Mouse (Mus musculus) hindbrain, embryonic 11.5 days (tissue): ENCODE results near the gene Smad5. TPM values are rescaled to one million over a fixed set of nuclear protein-coding genes. Genes with fewer than 3 reads are reported as not detected.

ENCODE experiments used
- ATAC-seq: fragments of 200-750 bp; cut with Nextera tagmentation; 2 replicates; pipeline ENCODE4 v1.8.0; 2017; ENCODE audit warnings: mild to moderate bottlenecking, moderate TSS enrichment, moderate library complexity; ENCODE audit not compliant: low FRiP score
- DNase-seq: peaks from one replicate; pipeline ENCODE4 v3.0.0-alpha.2; 2015; ENCODE audit warnings: low spot score
- H3K27ac ChIP-seq: fragments of 300-500 bp; sonication (generic); 2 replicates; pipeline ENCODE4 v1.5.1; 2014; ENCODE audit warnings: mild to moderate bottlenecking, low read depth, low read length
- H3K27me3 ChIP-seq: fragments of 300-500 bp; sonication (generic); 2 replicates; pipeline ENCODE4 v1.6.1; 2014; ENCODE audit warnings: mild to moderate bottlenecking, low read length, moderate library complexity, mixed read lengths; ENCODE audit not compliant: control insufficient read depth, insufficient read depth
- H3K36me3 ChIP-seq: fragments of 300-500 bp; sonication (generic); 2 replicates; pipeline ENCODE4 v1.6.1; 2014; ENCODE audit warnings: mild to moderate bottlenecking, low read length, moderate library complexity, mixed read lengths; ENCODE audit not compliant: control insufficient read depth, insufficient read depth
- H3K4me1 ChIP-seq: fragments of 300-500 bp; sonication (generic); replicated peaks from 2 replicates; pipeline ENCODE4 v1.6.1; 2014; ENCODE audit warnings: low read length, mixed read lengths; ENCODE audit not compliant: control insufficient read depth, insufficient read depth
- H3K4me2 ChIP-seq: fragments of 300-500 bp; sonication (generic); replicated peaks from 2 replicates; pipeline ENCODE4 v1.6.1; 2014; ENCODE audit warnings: mild to moderate bottlenecking, low read depth, low read length
- H3K4me3 ChIP-seq: fragments of 300-500 bp; sonication (generic); 2 replicates; pipeline ENCODE4 v1.5.1; 2014; ENCODE audit warnings: low read depth, low read length
- H3K9ac ChIP-seq: fragments of 300-500 bp; sonication (generic); 2 replicates; pipeline ENCODE4 v1.6.1; 2014; ENCODE audit warnings: low read depth, low read length
- H3K9me3 ChIP-seq: fragments of 300-500 bp; sonication (generic); 2 replicates; pipeline ENCODE4 v1.6.1; 2016; ENCODE audit warnings: low read length; ENCODE audit not compliant: control insufficient read depth
- WGBS: fragments of 180-500 bp; shearing (Covaris S2); extraction: QIAGEN DNeasy Blood & Tissue Kit; methylation state at CpG from one replicate; pipeline ENCODE4 v1.1.7; 2014; 5-methylcytosine and 5-hydroxymethylcytosine counted together
- polyA plus RNA-seq: library from polyadenylated mRNA; unstranded; fragments of >200 nt; fragmentation: Nextera tagmentation; extraction: Ambion mirVana; gene quantifications from 2 replicates; pipeline ENCODE4 v1.2.1, GENCODE M21; 2014

The Smad5 gene
- polyA plus RNA-seq, 1 experiment from 2014 or later = 50.9 TPM

DNA sequence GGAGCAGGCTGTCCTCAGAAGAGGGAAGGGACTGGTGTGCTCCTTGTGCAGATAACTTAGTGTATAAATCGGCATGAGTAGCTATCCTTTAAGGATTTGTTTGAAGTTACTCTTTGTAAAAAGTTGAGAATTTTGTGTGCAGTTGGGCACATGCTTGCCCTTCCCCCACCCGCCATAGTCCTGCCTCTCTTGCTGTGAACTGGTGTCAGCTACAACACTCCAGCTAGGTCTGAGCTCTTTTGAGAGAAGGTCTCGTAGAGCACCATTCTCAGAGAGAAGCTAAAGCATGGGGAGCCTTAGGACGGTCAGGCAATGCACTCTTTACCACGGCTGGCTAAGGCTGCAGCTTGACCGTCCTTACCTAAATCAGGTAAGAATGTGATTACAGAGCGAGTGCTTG, 38.9 kb downstream of the Smad5 start:
- Histone ChIP-seq H3K9me3 (no peaks in the 10 kb centered on the region), H3K4me3 (no peak overlapping the region), H3K27me3 (no peaks in the 10 kb centered on the region), H3K9ac (no peak overlapping the region), H3K4me1 (no peaks in the 10 kb centered on the region), H3K36me3 (peaks cover 6% of the 10 kb centered on the region), H3K4me2 (no peak overlapping the region), H3K27ac (no peak overlapping the region)
- WGBS = 83% methylated on average over 7 of the region's 7 CpGs
- ATAC-seq = no peak
- no peak for DNase-seq

DNA sequence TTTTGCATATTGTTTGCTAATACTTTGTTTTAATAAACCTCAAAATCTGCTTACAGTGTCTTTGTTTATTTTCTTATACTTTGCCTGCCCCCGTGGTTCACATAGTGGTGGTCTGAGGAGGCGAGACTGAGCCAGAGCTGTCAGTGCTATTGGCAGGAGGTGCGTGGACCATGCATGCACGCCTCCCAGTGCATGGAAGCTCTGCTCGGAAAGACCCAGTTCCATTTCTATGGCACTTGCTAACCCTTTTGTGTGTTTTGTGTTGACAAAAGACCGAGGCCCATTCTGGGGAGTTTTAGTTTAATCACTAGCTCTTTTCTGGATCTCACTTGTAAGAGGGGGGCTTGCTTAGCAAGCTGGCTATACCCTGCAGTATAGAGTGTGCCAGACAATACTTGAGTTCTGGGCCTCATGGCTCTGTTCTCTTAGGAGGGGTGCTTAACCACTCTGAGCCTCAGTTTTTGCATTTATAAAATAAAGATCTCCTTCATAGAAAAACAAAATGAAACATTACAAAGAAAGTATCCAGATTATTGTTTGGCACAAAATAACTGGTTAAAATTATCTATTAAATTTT, 39.6 kb downstream of the Smad5 start:
- H3K4me2 ChIP-seq = no peak overlapping the region
- WGBS = 79% methylated on average over 6 of the region's 6 CpGs
- no peaks in the 10 kb centered on the region for H3K4me1 ChIP-seq
- ATAC-seq (no peak), DNase-seq (no peak)
- no peaks in the 10 kb centered on the region for H3K9me3 ChIP-seq
- no peak overlapping the region for H3K27ac ChIP-seq
- no peak overlapping the region for H3K4me3 ChIP-seq
- H3K9ac ChIP-seq = no peak overlapping the region
- H3K36me3 ChIP-seq = peaks cover 4% of the 10 kb centered on the region
- no peaks in the 10 kb centered on the region for H3K27me3 ChIP-seq

DNA sequence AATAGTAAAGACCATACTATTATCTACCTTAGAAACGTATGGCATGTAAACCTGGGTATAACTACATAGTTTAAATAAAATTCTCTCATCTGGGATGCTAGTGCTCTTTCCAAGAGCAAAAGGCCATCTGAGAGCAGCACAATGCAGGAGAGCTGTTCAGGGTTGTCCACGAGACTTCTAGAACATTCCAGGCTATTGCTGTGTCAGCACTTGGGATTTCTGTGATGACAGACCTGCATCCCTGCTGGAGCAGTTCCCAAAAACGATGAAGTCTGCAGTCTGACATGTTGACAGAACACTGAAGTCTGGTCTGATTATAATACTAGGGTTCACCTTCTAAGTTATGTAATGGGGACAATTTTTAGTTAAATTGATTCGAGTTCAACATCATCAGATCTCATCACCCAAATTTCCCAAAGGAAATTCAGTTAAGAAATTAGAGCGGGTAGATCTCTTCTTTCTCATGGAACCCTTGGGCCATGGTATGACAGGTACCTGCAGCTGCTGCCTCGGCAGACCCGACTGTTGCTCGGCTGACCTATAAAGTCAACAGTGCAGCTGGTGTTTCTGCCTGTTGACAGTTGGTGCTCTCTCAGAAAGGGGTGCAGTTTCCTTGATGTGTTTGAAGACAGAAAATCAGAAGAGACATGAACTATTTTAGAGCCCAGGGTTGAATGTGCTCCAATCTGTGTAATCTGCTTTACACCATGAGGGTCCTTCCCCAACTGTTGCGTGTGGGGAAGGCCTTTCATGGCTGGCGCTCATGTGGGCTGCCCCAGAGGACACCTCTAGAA, 44.1 kb downstream of the Smad5 start:
- peaks cover 12% of the 10 kb centered on the region; the same call in 1 of the 2 replicates for H3K27me3 ChIP-seq
- no peak overlapping the region for H3K4me2 ChIP-seq
- 79% methylated on average over 10 of the region's 10 CpGs for WGBS
- no peaks in the 10 kb centered on the region for H3K4me1 ChIP-seq
- no peak for DNase-seq
- no peak overlapping the region for H3K27ac ChIP-seq
- no peak for ATAC-seq
- H3K36me3 ChIP-seq = no peaks in the 10 kb centered on the region
- no peak overlapping the region for H3K9ac ChIP-seq
- no peak overlapping the region for H3K4me3 ChIP-seq
- no peaks in the 10 kb centered on the region for H3K9me3 ChIP-seq

DNA sequence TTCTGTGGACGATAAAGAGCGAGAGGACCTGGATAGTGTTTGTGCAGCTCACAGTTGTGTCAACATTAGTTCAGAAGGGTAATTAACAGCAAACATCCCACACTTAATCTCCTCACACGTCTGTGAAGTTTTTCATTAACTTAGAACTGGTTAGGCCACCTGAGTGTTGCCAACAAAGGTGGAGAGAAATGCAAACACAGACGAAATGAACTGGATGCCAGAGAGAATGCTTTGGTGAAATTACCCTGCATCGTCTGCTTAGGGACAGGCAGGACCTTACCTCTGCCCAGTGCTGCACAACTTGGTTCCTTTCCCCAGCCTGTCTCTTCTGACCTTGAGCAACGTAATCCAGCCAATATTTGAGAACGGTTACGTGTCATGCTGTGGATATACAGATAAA, 44.7 kb downstream of the Smad5 start:
- no peaks in the 10 kb centered on the region for H3K9me3 ChIP-seq
- no peak overlapping the region for H3K27ac ChIP-seq
- H3K4me1 ChIP-seq = 0 out of 2 replicates have a peak, but pooled peaks cover under 1% of the 10 kb centered on the region
- DNase-seq = no peak
- no peak overlapping the region for H3K4me3 ChIP-seq
- no peaks in the 10 kb centered on the region for H3K36me3 ChIP-seq
- H3K27me3 ChIP-seq = peaks cover 18% of the 10 kb centered on the region
- no peak overlapping the region for H3K4me2 ChIP-seq
- no peak overlapping the region for H3K9ac ChIP-seq
- WGBS = 76% methylated on average over 8 of the region's 8 CpGs
- ATAC-seq = no peak

DNA sequence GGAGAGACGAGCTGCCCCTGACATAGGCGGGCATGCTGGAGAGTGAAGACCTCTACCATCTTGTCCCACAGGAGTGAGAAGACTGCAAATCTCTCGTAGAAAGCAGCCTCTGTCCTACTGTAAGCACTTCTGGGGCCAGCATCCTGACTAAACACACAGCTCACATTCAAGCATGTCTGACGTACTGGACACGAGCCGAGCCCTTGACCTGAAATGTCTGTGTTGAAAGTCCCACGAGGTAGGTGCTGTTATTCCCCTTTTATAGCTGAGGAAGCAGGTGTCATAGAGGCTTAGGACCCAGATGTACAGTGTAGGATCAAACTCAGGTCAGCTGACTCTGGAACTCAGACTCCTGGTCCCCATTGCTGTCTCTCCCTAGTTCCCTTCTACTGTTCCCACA, 46.6 kb downstream of the Smad5 start:
- Histone ChIP-seq H3K4me3 (no peak overlapping the region), H3K9me3 (no peaks in the 10 kb centered on the region), H3K27me3 (peaks cover 36% of the 10 kb centered on the region), H3K4me2 (no peak overlapping the region), H3K4me1 (peaks cover 9% of the 10 kb centered on the region), H3K9ac (no peak overlapping the region), H3K36me3 (no peaks in the 10 kb centered on the region), H3K27ac (no peak overlapping the region)
- DNase-seq (no peak), ATAC-seq (no peak)
- WGBS = 91% methylated on average over 7 of the region's 7 CpGs

DNA sequence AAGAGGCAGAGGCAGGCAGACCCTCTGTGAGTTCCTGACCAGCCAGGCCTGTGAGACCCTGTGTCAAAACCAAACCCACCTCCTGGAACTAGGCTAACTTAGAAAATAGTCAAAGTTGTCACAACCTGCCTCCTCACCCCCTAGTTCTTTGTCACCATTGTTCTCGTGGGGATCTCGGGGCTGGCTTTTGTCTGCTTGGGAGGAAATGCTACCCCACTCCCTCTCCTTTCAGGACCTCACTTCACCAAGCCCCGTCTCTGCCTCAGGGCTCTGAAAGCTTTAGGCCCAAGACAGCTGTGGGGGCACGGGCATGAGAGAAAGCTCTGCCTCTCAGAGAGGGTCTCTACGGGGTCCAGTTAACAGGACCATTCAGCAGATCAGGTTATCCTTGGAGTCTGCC, 49.0 kb downstream of the Smad5 start:
- H3K9me3 ChIP-seq = no peaks in the 10 kb centered on the region
- DNase-seq = peak; percentile 20
- peaks cover 44% of the 10 kb centered on the region for H3K27me3 ChIP-seq
- 13% methylated on average over 5 of the region's 5 CpGs for WGBS
- no peak overlapping the region for H3K27ac ChIP-seq
- H3K9ac ChIP-seq = no peak overlapping the region
- H3K4me3 ChIP-seq = no peak overlapping the region
- peaks cover 9% of the 10 kb centered on the region for H3K4me1 ChIP-seq
- no peak for ATAC-seq
- H3K36me3 ChIP-seq = no peaks in the 10 kb centered on the region
- no peak overlapping the region for H3K4me2 ChIP-seq

DNA sequence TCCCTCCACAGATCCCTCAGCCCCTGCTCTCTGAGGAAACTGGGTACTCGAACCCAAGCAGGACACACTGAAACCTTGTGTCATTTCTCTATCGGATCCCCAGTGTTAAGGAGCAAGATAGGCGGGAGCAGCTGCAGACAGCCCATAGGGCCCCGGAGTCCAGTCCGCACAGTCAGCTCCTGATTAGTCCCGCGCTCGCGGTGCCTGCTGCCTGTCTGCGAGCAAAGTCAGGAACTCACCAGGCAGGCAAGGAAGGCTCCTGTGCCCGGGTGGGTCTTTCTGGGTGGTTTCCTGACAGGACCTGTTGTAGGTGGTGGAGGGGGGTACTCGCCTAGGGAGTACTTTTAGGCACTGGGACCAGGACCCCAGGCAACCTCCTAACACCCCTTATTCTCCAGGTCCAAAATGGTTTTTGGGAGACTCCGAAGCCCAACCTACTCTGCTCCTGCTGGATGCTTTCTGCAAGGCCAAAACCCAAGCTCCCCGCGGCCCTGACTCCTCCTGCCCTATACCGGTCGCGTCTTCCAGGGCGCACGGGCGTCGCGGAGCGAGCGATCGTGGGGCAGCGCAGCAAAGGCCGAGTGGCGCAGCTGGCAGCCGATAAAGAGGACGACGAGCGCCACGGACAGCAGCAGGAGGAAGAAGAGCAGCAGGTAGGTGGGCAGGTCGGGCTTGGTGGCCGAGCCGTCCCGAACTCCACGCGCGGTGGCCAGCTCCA, 49.8 kb downstream of the Smad5 start:
- ATAC-seq (no peak), DNase-seq (peak; percentile 65)
- H3K4me3 ChIP-seq = peak overlapping the region; percentile 43
- peaks cover 9% of the 10 kb centered on the region for H3K4me1 ChIP-seq
- under 1% methylated on average over 41 of the region's 41 CpGs for WGBS
- H3K27me3 ChIP-seq = peaks cover 44% of the 10 kb centered on the region
- peak overlapping the region; percentile 95 for H3K4me2 ChIP-seq
- no peak overlapping the region for H3K27ac ChIP-seq
- no peaks in the 10 kb centered on the region for H3K36me3 ChIP-seq
- peak overlapping the region; percentile 54; the same call in 1 of the 2 replicates for H3K9ac ChIP-seq
- H3K9me3 ChIP-seq = no peaks in the 10 kb centered on the region

DNA sequence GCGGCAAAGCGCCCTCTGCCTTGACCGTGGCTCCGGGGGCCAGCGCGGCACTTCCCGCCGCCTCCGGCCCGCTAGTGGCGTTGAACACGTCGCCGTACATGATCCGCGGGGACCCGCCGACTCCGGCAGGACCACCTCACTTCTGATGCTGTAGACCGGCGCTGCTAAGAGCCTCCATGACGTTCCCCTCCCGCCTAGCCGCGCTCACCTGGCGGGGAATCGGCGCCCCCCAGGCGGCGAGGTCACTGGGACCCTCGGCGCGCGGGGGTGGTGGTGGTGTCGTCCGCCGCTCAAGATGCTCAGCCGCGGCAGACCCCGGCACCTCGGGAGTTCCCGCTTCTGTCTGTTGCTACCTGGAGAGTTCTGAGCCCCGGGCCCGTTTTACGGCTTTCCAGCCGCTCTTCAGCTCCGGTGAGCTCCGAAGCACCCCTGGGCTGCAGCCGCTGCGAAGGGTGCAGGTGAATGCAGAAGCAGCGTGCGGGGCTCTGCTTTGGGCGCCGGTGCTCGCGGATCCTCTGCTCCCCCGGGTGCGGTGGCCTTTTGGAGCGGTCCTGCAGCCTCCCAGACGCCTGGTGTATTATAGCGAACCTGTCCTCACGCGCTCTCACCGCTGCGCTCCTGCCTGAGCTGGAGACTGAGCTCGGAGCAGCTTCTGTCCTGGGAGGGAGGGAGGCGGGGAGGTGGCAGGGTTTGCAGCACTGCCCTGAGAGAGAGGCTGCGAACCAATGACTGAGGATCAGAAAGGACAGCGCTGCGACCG, 50.6 kb downstream of the Smad5 start, which contains the start of gene Gm45623:
Gene Gm45623, minus strand, starts transcription at position 636 of the 760 bp plus-strand sequence.
- H3K4me2 ChIP-seq = peak within 1 kb of the TSS; percentile 95
- under 1% methylated on average over 68 of the region's 71 CpGs for WGBS
- peak within 1 kb of the TSS; percentile 43 for H3K4me3 ChIP-seq
- H3K27ac ChIP-seq = no peak within 1 kb of the TSS
- no peaks in the 10 kb centered on the region for H3K9me3 ChIP-seq
- peaks cover 44% of the 10 kb centered on the region for H3K27me3 ChIP-seq
- H3K9ac ChIP-seq = peak within 1 kb of the TSS; percentile 54
- ATAC-seq = no peak
- peaks cover 9% of the 10 kb centered on the region for H3K4me1 ChIP-seq
- peak; percentile 56 for DNase-seq
- H3K36me3 ChIP-seq = no peaks in the 10 kb centered on the region
